Mouse (Mus musculus): Measurements from ENCODE around the gene Cntn4.
A peak's percentile ranks its signal among the peaks of the same experiment; 100 is the strongest.

Gene Cntn4

GRCm38 (mm10) chr6:106458166-106458565 lies 780.7 kb downstream of the Cntn4 start:
- DNase-seq (ENCODE audit: low read depth, low spot score): no peak

GRCm38 (mm10) chr6:106462403-106462802 lies 784.9 kb downstream of the Cntn4 start:
- no peak for DNase-seq (ENCODE audit: low read depth, low spot score)

- DNase-seq (ENCODE audit: low read depth, low spot score): no peak
Observed at GRCm38 (mm10) chr6:106463857-106464256, 786.4 kb downstream of the Cntn4 start.

GRCm38 (mm10) chr6:106465766-106466165 lies 788.3 kb downstream of the Cntn4 start:
- no peak for DNase-seq (ENCODE audit: low read depth, low spot score)

- DNase-seq (ENCODE audit: low read depth, low spot score): no peak
Observed at GRCm38 (mm10) chr6:106466267-106467029, 789.0 kb downstream of the Cntn4 start.

GRCm38 (mm10) chr6:106471840-106472608 lies 794.6 kb downstream of the Cntn4 start:
- DNase-seq (ENCODE audit: low read depth, low spot score): no peak

- no peak for DNase-seq (ENCODE audit: low read depth, low spot score)
Observed at GRCm38 (mm10) chr6:106473871-106474270, 796.4 kb downstream of the Cntn4 start.

- no peak for DNase-seq (ENCODE audit: low read depth, low spot score)
Observed at GRCm38 (mm10) chr6:106481533-106481932, 804.1 kb downstream of the Cntn4 start.

- DNase-seq (ENCODE audit: low read depth, low spot score): no peak
Observed at GRCm38 (mm10) chr6:106496303-106496702, 818.8 kb downstream of the Cntn4 start.

GRCm38 (mm10) chr6:106499166-106499565 lies 821.7 kb downstream of the Cntn4 start:
- no peak for DNase-seq (ENCODE audit: low read depth, low spot score)

- no peak for DNase-seq (ENCODE audit: low read depth, low spot score)
Observed at GRCm38 (mm10) chr6:106503961-106504360, 826.5 kb downstream of the Cntn4 start.

GRCm38 (mm10) chr6:106520367-106520766 lies 842.9 kb downstream of the Cntn4 start:
- DNase-seq (ENCODE audit: low read depth, low spot score): peak; percentile 5

- no peak for DNase-seq (ENCODE audit: low read depth, low spot score)
Observed at GRCm38 (mm10) chr6:106543500-106543899, 866.0 kb downstream of the Cntn4 start.

- no peak for DNase-seq (ENCODE audit: low read depth, low spot score)
Observed at GRCm38 (mm10) chr6:106561649-106562048, 884.2 kb downstream of the Cntn4 start.

- DNase-seq (ENCODE audit: low read depth, low spot score): no peak
Observed at GRCm38 (mm10) chr6:106565316-106565715, 887.9 kb downstream of the Cntn4 start.

- DNase-seq (ENCODE audit: low read depth, low spot score): no peak
Observed at GRCm38 (mm10) chr6:106565769-106566459, 888.5 kb downstream of the Cntn4 start.

GRCm38 (mm10) chr6:106566929-106567621 lies 889.6 kb downstream of the Cntn4 start:
- DNase-seq (ENCODE audit: low read depth, low spot score): no peak

- DNase-seq (ENCODE audit: low read depth, low spot score): no peak
Observed at GRCm38 (mm10) chr6:106580124-106580523, 902.7 kb downstream of the Cntn4 start.

- peak; percentile 73 for DNase-seq (ENCODE audit: low read depth, low spot score)
Observed at GRCm38 (mm10) chr6:106593756-106594155, 916.3 kb downstream of the Cntn4 start.

- DNase-seq (ENCODE audit: low read depth, low spot score): no peak
Observed at GRCm38 (mm10) chr6:106617081-106617480, 939.6 kb downstream of the Cntn4 start.

GRCm38 (mm10) chr6:106621188-106621749 lies 943.8 kb downstream of the Cntn4 start:
- no peak for DNase-seq (ENCODE audit: low read depth, low spot score)
